ENCODE assay signal across 7 mouse cellular contexts in the genomic region with DNA sequence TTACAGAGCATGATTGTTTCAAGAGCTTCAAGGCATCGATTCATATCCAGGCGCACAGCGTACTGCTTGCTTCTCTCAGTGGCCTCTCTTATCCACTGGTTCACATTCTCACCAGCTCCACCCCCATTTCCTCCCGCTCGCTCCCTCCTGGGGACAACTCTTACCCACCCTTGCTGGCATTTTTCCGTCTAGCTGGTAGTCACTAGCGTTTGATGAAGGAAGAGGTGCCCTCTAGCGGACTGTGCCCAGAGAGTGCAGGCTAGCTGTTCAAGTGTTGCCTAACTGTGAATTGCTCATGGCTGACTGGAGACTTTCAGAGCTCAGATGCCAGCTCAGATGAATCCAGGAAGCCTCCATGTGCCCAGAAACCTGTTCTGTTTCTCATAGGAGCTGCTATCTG.
DNase-seq lines count a peak whose midpoint lies in the region; ATAC-seq lines count a peak whose summit lies in the region.

No protein-coding gene starts in this region.

- WGBS in limb, embryonic 11.5 days: 11% methylated on average over 8 of the region's 8 CpGs
- WGBS in midbrain, embryonic 14.5 days: 2% methylated on average over 8 of the region's 8 CpGs

- H3K4me1 ChIP-seq in limb, embryonic 11.5 days (ENCODE audit: control insufficient read depth, insufficient read depth, low read length): peaks cover 16% of the 10 kb centered on the region
- peaks cover 14% of the 10 kb centered on the region for H3K4me1 ChIP-seq in midbrain, embryonic 14.5 days (ENCODE audit: control insufficient read depth, insufficient read depth, low read length)

- no peak overlapping the region for H3K9ac ChIP-seq in limb, embryonic 11.5 days (ENCODE audit: low read length)
- H3K9ac ChIP-seq in midbrain, embryonic 14.5 days (replicated peaks; ENCODE audit: low read length): no peak overlapping the region

- DNase-seq in adrenal gland, adult 8-10 months: peak; percentile 61
- peak; percentile 91 for DNase-seq in embryo, embryonic 11 days
- DNase-seq in kidney, adult 11 months: peak; percentile 46
- DNase-seq in limb, embryonic 11.5 days (ENCODE audit: low spot score): peak; percentile 85
- DNase-seq in midbrain, embryonic 14.5 days: peak; percentile 95
- peak; percentile 22 to 64 for DNase-seq in spleen, postnatal 10 days (ENCODE audit: low spot score in 2 of 2)

- ATAC-seq in granulocyte monocyte progenitor cell, adult 5-6 weeks (replicated peaks; ENCODE audit: poor library complexity, severe bottlenecking): peak; percentile 82
- no peak; the same call in 1 of the 2 replicates for ATAC-seq in limb, embryonic 11.5 days (ENCODE audit: insufficient number of reproducible peaks, low FRiP score, low TSS enrichment, low read depth)
- ATAC-seq in midbrain, embryonic 14.5 days (ENCODE audit: low FRiP score, low TSS enrichment): peak; percentile 63

- H3K4me2 ChIP-seq in limb, embryonic 11.5 days (ENCODE audit: low read depth, severe bottlenecking): peak overlapping the region; percentile 15; the same call in 1 of the 2 replicates
- H3K4me2 ChIP-seq in midbrain, embryonic 14.5 days (ENCODE audit: low read length): peak overlapping the region; percentile 32; the same call in 1 of the 2 replicates

- no peaks in the 10 kb centered on the region for H3K36me3 ChIP-seq in limb, embryonic 11.5 days (ENCODE audit: control insufficient read depth, insufficient read depth, low read length)
- H3K36me3 ChIP-seq in midbrain, embryonic 14.5 days (ENCODE audit: control insufficient read depth, insufficient read depth, low read length): no peaks in the 10 kb centered on the region

- no peak overlapping the region for H3K27ac ChIP-seq in limb, embryonic 11.5 days (replicated peaks; ENCODE audit: low read depth, low read length)
- H3K27ac ChIP-seq in midbrain, embryonic 14.5 days (replicated peaks; ENCODE audit: low read depth, low read length): 0 out of 2 replicates have a peak overlapping the region, but pooled peaks have one; percentile 52

- H3K4me3 ChIP-seq in limb, embryonic 11.5 days (ENCODE audit: low read depth, low read length): no peak overlapping the region
- H3K4me3 ChIP-seq in midbrain, embryonic 14.5 days (replicated peaks; ENCODE audit: low read depth, low read length): no peak overlapping the region

- H3K9me3 ChIP-seq in limb, embryonic 11.5 days (ENCODE audit: control insufficient read depth, low read length): no peaks in the 10 kb centered on the region
- no peaks in the 10 kb centered on the region for H3K9me3 ChIP-seq in midbrain, embryonic 14.5 days (ENCODE audit: control insufficient read depth, low read length)

- no peaks in the 10 kb centered on the region for H3K27me3 ChIP-seq in limb, embryonic 11.5 days (ENCODE audit: control insufficient read depth, insufficient read depth, low read length)
- no peaks in the 10 kb centered on the region for H3K27me3 ChIP-seq in midbrain, embryonic 14.5 days (ENCODE audit: control insufficient read depth, insufficient read depth, low read length)

Comparison
In these comparisons a context has a peak if more than half of its experiments do, and no peak if none do; other contexts are left out.
1. DNase-seq: peak in every context shown above with its lines; median percentile 95 in midbrain, embryonic 14.5 days; 91 in embryo, embryonic 11 days; 85 in limb, embryonic 11.5 days; 61 in adrenal gland, adult 8-10 months; 46 in kidney, adult 11 months; 43 in spleen, postnatal 10 days.